Mouse (Mus musculus): ENCODE measurements around the gene 9430015G10Rik.

DNA sequence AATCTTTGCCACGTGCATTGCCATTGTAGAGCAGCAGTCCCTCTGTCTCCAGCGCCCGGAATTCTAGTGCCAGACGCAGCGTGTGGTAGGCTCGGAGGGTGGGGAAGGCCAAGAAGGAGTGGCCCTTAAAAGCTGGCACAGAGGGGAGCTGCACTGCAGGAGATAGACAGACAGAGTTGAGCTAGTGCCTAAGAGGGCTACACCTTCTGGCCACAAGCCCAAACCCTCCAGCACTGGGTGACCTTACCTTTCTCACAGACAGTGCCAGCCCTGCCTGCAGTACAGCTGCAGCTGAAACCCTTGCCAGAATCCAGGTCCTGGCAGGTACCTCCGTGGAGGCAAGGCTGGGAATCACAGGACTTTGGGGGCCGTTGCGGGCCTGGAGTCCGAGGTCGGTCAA is 62.0 kb downstream of the 9430015G10Rik start:
- TF ChIP-seq CTCF (IDR thresholded peaks at IDR 0.05; ENCODE audit: extremely low read depth, insufficient read depth, insufficient read length, insufficient replicate concordance) (no peak), POLR2A (IDR thresholded peaks at IDR 0.05; ENCODE audit: low read depth, low read length) (no peak)

All from spleen, adult 2 months (tissue).